Mouse (Mus musculus) E14TG2a.4 (cell line): ENCODE measurements around the gene Slc2a4.

Source experiments
- CTCF ChIP-seq: conservative IDR thresholded peaks from 2 replicates; pipeline ENCODE4 v1.5.1; 2014; ENCODE audit warnings: low read length
- NANOG ChIP-seq: IDR thresholded peaks from 2 replicates; pipeline ENCODE4 v1.6.1; 2014; ENCODE audit warnings: borderline replicate concordance, low read length, mixed read lengths
- POU5F1 ChIP-seq: IDR thresholded peaks from 2 replicates; pipeline ENCODE4 v1.6.1; 2014; ENCODE audit warnings: low read length, borderline replicate concordance

- TF ChIP-seq CTCF (no peak), POU5F1 (no peak), NANOG (no peak)
Observed at GRCm38 (mm10) chr11:69919661-69920265, 28.2 kb downstream of the Slc2a4 start.
